Mouse (Mus musculus): ENCODE measurements around the gene Cryab.

Cryab gene

GRCm38 (mm10) chr9:50751323-50751722, at the start of gene Cryab:
Gene Cryab, plus strand, starts transcription at chr9:50751325.
- DNase-seq: no peak

GRCm38 (mm10) chr9:50704907-50705306, 46.2 kb upstream of the Cryab start:
- DNase-seq: no peak

GRCm38 (mm10) chr9:50709108-50709507, 42.0 kb upstream of the Cryab start:
- no peak for DNase-seq

GRCm38 (mm10) chr9:50711337-50711736, 39.8 kb upstream of the Cryab start:
- no peak for DNase-seq

- DNase-seq: no peak
Measured at GRCm38 (mm10) chr9:50714188-50714587, 36.9 kb upstream of the Cryab start.

- no peak for DNase-seq
Measured at GRCm38 (mm10) chr9:50718878-50719277, 32.2 kb upstream of the Cryab start.

GRCm38 (mm10) chr9:50721061-50721460, 30.1 kb upstream of the Cryab start:
- DNase-seq: no peak

- no peak for DNase-seq
Measured at GRCm38 (mm10) chr9:50722451-50722911, 28.6 kb upstream of the Cryab start.

GRCm38 (mm10) chr9:50723406-50723805, 27.7 kb upstream of the Cryab start:
- DNase-seq: no peak

- DNase-seq: no peak
Measured at GRCm38 (mm10) chr9:50724147-50724546, 27.0 kb upstream of the Cryab start.

GRCm38 (mm10) chr9:50724661-50725330, 26.3 kb upstream of the Cryab start:
- no peak for DNase-seq

- no peak for DNase-seq
Measured at GRCm38 (mm10) chr9:50725921-50726590, 25.1 kb upstream of the Cryab start.

- DNase-seq: no peak
Measured at GRCm38 (mm10) chr9:50727171-50727924, 23.8 kb upstream of the Cryab start.

GRCm38 (mm10) chr9:50727925-50728651, 23.0 kb upstream of the Cryab start:
- DNase-seq: peak; percentile 69

GRCm38 (mm10) chr9:50729600-50729999, 21.5 kb upstream of the Cryab start:
- DNase-seq: no peak

GRCm38 (mm10) chr9:50732560-50732959, 18.6 kb upstream of the Cryab start:
- no peak for DNase-seq

GRCm38 (mm10) chr9:50734989-50735388, 16.1 kb upstream of the Cryab start:
- peak; percentile 38 to 48 for DNase-seq

- DNase-seq: peak; percentile 80 to 83
Measured at GRCm38 (mm10) chr9:50738914-50739870, 11.9 kb upstream of the Cryab start, which contains the start of gene Dixdc1. Gene Dixdc1, minus strand, starts transcription at chr9:50739517.

- DNase-seq: no peak
Measured at GRCm38 (mm10) chr9:50740867-50741784, 10.0 kb upstream of the Cryab start.

- no peak for DNase-seq
Measured at GRCm38 (mm10) chr9:50742261-50742660, 8.9 kb upstream of the Cryab start.

- no peak for DNase-seq
Measured at GRCm38 (mm10) chr9:50742744-50743143, 8.4 kb upstream of the Cryab start.

Measured in B cell, adult 2 months (primary cell).